Mouse (Mus musculus): ENCODE results near the gene Bmp6.

DNA sequence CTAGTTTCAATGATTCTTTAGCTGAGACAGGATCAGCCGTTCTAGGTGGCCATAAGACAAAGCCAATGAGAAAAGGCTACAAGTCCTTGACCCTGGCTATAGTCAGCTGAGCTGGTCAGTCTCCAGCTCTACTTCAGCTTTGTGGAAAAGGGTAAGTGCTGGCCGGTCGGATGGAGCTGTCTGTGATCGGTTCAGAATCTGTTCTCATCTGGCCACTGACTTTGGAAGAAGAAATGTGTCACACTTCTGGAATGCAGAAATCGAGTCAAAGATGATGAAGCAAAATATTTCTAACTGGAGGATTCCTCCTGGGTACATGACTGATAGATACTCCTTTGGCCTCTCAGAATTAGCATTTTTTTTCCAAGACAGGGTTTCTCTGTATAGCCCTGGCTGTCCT is 77.6 kb downstream of the Bmp6 start:
- TF ChIP-seq CTCF (IDR thresholded peaks at IDR 0.05; ENCODE audit: control insufficient read depth, insufficient read depth, insufficient replicate concordance, low read depth, low read length) (no peak), POLR2A (IDR thresholded peaks at IDR 0.05; ENCODE audit: control insufficient read depth, low read depth, low read length) (no peak)

Data from testis, adult 2 months (tissue).